Mouse (Mus musculus): ENCODE data around the gene CN725425.

DNA sequence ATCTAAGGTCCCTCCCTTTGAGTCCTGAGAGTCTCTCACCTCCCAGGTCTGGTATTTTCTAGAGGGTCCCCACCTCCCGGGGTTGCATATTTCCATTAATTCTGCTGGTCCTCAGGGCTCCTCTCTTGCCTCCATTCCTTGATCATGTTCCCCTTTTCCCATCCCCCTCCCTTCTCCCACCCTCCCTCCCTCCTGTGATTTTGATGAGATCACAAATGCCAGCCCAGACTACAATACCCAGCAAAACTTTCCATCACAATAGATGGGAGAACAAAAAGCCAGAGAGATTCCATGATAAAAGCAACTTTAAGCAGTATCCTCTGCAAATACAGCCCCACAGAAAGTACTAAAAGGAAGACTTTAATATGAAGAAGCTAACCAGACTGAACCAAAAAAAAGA, 64.6 kb downstream of the CN725425 start:
- no peak for TF ChIP-seq CTCF (conservative IDR thresholded peaks at IDR 0.05; ENCODE audit: low read length)
- TF ChIP-seq NANOG (IDR thresholded peaks at IDR 0.05; ENCODE audit: borderline replicate concordance, low read length) = no peak
- TF ChIP-seq POU5F1 (IDR thresholded peaks at IDR 0.05; ENCODE audit: borderline replicate concordance, low read length) = no peak
